Mouse (Mus musculus): ENCODE data around the gene Usp54. TPM values are rescaled to one million over a fixed set of nuclear protein-coding genes. Genes with fewer than 3 reads are reported as not detected.

The Usp54 gene
- total RNA-seq, 1 experiment from 2014 or later, result 4.5 TPM

- peak; percentile 91 for ATAC-seq (ENCODE audit: extremely low read depth, insufficient number of reproducible peaks, low FRiP score, poor library complexity, severe bottlenecking)
Measured at GRCm38 (mm10) chr14:20546415-20546814, 94.4 kb downstream of the Usp54 start, which contains the start of gene Ppp3cb. TSS of gene Ppp3cb (minus strand) at chr14:20546573.

- peak; percentile 63 for ATAC-seq (ENCODE audit: extremely low read depth, insufficient number of reproducible peaks, low FRiP score, poor library complexity, severe bottlenecking)
Measured at GRCm38 (mm10) chr14:20545529-20546331, 95.1 kb downstream of the Usp54 start.

DNA sequence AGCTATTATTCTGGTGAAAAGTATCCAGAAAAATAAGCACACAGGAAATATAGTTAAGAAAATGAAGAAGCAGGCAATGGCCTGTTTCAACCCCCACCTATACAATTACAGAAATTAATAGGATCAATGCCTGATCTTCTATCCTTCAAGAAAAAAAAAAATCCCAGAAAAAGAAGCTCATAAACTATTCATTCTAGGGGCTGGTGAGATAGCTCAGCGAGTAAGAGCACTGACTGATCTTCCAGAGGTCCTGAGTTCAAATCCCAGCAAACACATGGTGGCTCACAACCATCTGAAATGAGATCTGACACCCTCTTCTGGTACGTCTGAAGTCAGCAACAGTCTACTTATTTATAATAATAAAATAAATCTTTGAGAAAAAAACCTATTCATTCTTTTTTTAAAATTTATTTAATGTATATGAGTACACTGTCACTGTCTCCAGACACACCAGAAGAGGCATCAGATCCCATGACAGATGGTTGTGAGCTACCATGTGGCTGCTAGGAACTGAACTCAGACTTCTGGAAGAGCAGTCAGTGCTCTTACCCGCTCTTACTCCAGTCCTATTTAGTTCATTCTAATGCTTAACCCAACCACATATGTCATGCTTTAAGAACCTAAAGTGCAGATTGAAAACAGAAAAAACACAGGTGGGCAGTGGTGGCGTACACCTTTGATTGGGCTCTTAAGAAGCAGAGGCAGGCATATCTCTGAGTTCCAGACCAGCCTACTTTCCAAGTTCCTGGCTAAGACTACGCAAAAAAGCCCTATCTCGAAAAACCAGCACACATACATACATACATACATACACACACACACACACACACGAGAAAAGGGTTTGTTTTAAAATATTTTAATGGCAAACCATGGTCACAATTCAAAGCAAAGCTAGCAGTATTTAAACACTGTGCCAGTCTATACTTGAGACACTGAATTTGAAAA is 96.1 kb downstream of the Usp54 start:
- ATAC-seq (ENCODE audit: extremely low read depth, insufficient number of reproducible peaks, low FRiP score, poor library complexity, severe bottlenecking), result no peak

- ATAC-seq (ENCODE audit: extremely low read depth, insufficient number of reproducible peaks, low FRiP score, poor library complexity, severe bottlenecking), result no peak
Measured at GRCm38 (mm10) chr14:20529643-20530042, 111.2 kb downstream of the Usp54 start.

- ATAC-seq (ENCODE audit: extremely low read depth, insufficient number of reproducible peaks, low FRiP score, poor library complexity, severe bottlenecking), result no peak
Measured at GRCm38 (mm10) chr14:20520179-20520578, 120.7 kb downstream of the Usp54 start.

DNA sequence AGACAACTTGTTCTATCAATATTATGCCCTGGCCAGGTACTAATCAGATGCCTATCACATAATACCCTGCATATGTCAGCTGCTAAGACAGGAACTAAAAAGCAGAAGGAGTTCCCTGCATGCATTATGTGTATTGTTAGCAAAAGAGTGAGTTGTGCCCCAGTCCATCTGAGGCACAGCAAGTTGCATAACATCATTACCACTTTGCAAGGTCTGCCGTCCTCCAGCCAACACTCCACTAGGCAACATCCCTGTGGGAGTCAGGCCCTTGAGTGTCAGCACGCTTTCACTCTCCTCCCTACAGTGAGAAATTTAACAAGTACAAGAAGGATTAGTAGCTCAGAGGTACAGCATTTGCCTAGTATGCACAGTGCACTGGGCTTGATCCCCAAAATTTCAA is 132.4 kb downstream of the Usp54 start:
- 0 out of 2 replicates have a peak, but pooled peaks have one; percentile 33 for ATAC-seq (ENCODE audit: extremely low read depth, insufficient number of reproducible peaks, low FRiP score, poor library complexity, severe bottlenecking)

DNA sequence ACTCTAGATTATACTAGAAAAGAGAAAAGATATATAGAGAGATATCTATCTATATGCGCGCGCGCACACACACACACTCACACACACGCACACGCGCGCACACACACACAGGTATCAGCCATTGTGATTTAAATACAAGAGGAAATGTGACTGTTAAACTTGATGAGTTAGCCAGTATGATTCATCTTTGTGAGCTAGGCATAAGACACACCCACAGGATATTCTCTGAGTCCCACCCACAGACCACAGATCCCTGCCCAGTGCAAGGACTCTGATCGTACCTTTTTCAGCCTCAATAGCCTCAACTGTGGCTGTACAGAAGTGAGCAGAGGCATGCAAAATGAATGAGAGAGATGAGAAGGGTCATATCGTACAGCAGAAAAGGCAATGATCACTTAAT is 137.9 kb downstream of the Usp54 start:
- no peak for ATAC-seq (ENCODE audit: extremely low read depth, insufficient number of reproducible peaks, low FRiP score, poor library complexity, severe bottlenecking)

- no peak for ATAC-seq (ENCODE audit: extremely low read depth, insufficient number of reproducible peaks, low FRiP score, poor library complexity, severe bottlenecking)
Measured at GRCm38 (mm10) chr14:20499982-20500381, 140.9 kb downstream of the Usp54 start.

Other genes with a start within 250 kb of the Usp54 start
- 23.1 and 30.7 TPM in 2 replicates for gene Mrps16, start 247.4 kb downstream of the Usp54 start, total RNA-seq (2017)
- not detected in 2 replicates for gene Cfap70, start 188.8 kb downstream of the Usp54 start, total RNA-seq (2017)
- gene Anxa7, start 160.9 kb downstream of the Usp54 start, total RNA-seq (2017), result 83.6 and 84.7 TPM in 2 replicates
- 2.9 and 3.7 TPM in 2 replicates for gene Mss51, start 144.2 kb downstream of the Usp54 start, total RNA-seq (2017)
- 88.2 and 88.3 TPM in 2 replicates for gene Ppp3cb, start 94.5 kb downstream of the Usp54 start, total RNA-seq (2017)
- gene Myoz1, start 15.5 kb upstream of the Usp54 start, total RNA-seq (2017), result not detected in 2 replicates
- 0.12 TPM in 1 of 2 replicates, not detected in the other for gene Synpo2l, start 27.3 kb upstream of the Usp54 start, total RNA-seq (2017)
- 188 and 209 TPM in 2 replicates for gene Sec24c, start 33.2 kb upstream of the Usp54 start, total RNA-seq (2017)
- 5.6 and 5.7 TPM in 2 replicates for gene Fut11, start 53.9 kb upstream of the Usp54 start, total RNA-seq (2017)
- 43.1 and 47.8 TPM in 2 replicates for gene Chchd1, start 61.9 kb upstream of the Usp54 start, total RNA-seq (2017)
- 97.9 and 103 TPM in 2 replicates for gene Zswim8, start 66.5 kb upstream of the Usp54 start, total RNA-seq (2017)
- gene Ndst2, start 93.5 kb upstream of the Usp54 start, total RNA-seq (2017), result 18.2 and 21.4 TPM in 2 replicates
- gene Camk2g, start 153.0 kb upstream of the Usp54 start, total RNA-seq (2017), result 53.7 and 64.2 TPM in 2 replicates
- 0.12 and 0.81 TPM in 2 replicates for gene Plau, start 195.6 kb upstream of the Usp54 start, total RNA-seq (2017)